Mouse (Mus musculus) bone marrow macrophage, adult 2 months (primary cell): ENCODE data around the gene Scrn2. TPM values are rescaled to one million over a fixed set of nuclear protein-coding genes. Genes with fewer than 3 reads are reported as not detected.

ENCODE experiments used
- H3K27ac ChIP-seq: 2 replicates; pipeline ENCODE4 v1.5.1; 2012; ENCODE audit warnings: low read depth, low read length; ENCODE audit not compliant: insufficient read depth
- H3K4me1 ChIP-seq: 2 replicates; pipeline ENCODE4 v1.6.1; 2012; ENCODE audit warnings: low read length; ENCODE audit not compliant: control insufficient read depth, insufficient read depth
- H3K4me3 ChIP-seq: 2 replicates; pipeline ENCODE4 v1.5.1; 2012; ENCODE audit warnings: mild to moderate bottlenecking, low read length, moderate library complexity; ENCODE audit not compliant: insufficient read depth
- CTCF ChIP-seq: IDR thresholded peaks from 2 replicates; pipeline ENCODE4 v1.5.1; 2012; ENCODE audit warnings: low read depth, mild to moderate bottlenecking, low read length, moderate library complexity
- POLR2A ChIP-seq: IDR thresholded peaks from 2 replicates; pipeline ENCODE4 v1.6.1; 2012; ENCODE audit warnings: mild to moderate bottlenecking, low read depth, low read length, borderline replicate concordance
- polyA plus RNA-seq: library from polyadenylated mRNA; stranded (reverse); fragments of >200 nt; gene quantifications from 2 replicates; pipeline ENCODE4 v1.2.4, GENCODE M21; 2012; ENCODE audit not compliant: missing spikeins, insufficient read depth, insufficient read length

Scrn2 gene
- polyA plus RNA-seq, 1 experiment = 1.5 TPM

- H3K4me1 ChIP-seq = peaks cover 3% of the 10 kb centered on the region; the same call in 1 of the 2 replicates
- H3K4me3 ChIP-seq = no peak overlapping the region
- H3K27ac ChIP-seq = no peak overlapping the region
- no peak for TF ChIP-seq POLR2A
- TF ChIP-seq CTCF = no peak
Observed at GRCm38 (mm10) chr11:97032499-97032898, 2.8 kb downstream of the Scrn2 start.

DNA sequence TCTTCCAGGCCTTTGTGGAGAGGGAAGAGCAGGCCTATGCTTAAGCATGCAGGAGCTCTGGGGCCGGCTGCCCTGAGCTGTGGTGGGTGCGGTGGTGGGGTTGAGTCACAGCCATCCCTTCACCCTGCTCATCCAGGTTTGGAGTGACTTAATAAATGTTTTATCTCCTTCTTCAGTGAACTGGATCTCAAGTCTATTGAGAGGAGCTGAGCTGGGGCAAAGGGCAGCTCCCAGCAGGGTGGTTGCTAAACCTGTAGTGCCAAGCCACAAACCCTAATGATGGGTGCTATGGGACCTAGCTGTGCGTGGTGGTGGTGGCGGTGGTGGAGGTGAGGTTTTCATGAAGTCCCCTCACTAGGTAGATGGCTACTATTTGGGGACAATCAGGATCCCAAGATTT lies 4.0 kb downstream of the Scrn2 start:
- no peak overlapping the region for H3K4me3 ChIP-seq
- TF ChIP-seq CTCF (no peak), POLR2A (no peak)
- H3K27ac ChIP-seq = no peak overlapping the region
- peaks cover 3% of the 10 kb centered on the region; the same call in 1 of the 2 replicates for H3K4me1 ChIP-seq

- Histone ChIP-seq H3K4me1 (peaks cover 4% of the 10 kb centered on the region), H3K27ac (no peak overlapping the region), H3K4me3 (no peak overlapping the region)
- TF ChIP-seq CTCF (no peak), POLR2A (no peak)
Observed at GRCm38 (mm10) chr11:97036141-97036540, 6.4 kb downstream of the Scrn2 start.

DNA sequence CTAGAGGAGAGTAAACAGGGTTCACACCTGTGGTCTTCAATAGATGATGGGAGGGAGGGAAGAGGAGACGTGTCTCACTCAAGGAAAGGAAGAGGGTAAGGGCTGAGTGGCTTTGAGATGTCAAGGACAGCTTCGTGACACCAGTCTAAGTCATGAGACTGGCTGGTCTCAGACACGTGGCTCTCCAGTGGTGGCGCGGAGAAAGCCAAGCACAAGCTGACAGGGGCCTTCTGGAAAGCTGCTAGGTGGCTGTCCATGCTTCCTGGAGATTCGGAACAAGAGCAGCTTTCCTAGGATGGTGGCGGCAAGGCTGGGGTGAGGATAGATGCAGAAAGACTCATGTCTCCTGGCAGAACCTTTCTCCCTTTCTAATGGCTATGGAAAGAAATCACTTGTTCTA lies 9.1 kb downstream of the Scrn2 start:
- H3K27ac ChIP-seq = no peak overlapping the region
- peaks cover 8% of the 10 kb centered on the region for H3K4me1 ChIP-seq
- H3K4me3 ChIP-seq = no peak overlapping the region
- TF ChIP-seq CTCF (no peak), POLR2A (no peak)

- TF ChIP-seq CTCF (no peak), POLR2A (no peak)
- peaks cover 8% of the 10 kb centered on the region for H3K4me1 ChIP-seq
- peak overlapping the region; percentile 73 for H3K4me3 ChIP-seq
- no peak overlapping the region for H3K27ac ChIP-seq
Observed at GRCm38 (mm10) chr11:97040301-97041021, 10.7 kb downstream of the Scrn2 start.

GRCm38 (mm10) chr11:97041022-97041899 lies 11.5 kb downstream of the Scrn2 start, which contains the start of the genes Lrrc46 and Mrpl10:
TSS of gene Lrrc46 (minus strand) at chr11:97041407.
TSS of gene Mrpl10 (plus strand) at chr11:97041560.
- Histone ChIP-seq H3K4me3 (peak within 1 kb of the TSS; percentile 82), H3K4me1 (peaks cover 8% of the 10 kb centered on the region), H3K27ac (no peak within 1 kb of the TSS)
- TF ChIP-seq CTCF (no peak), POLR2A (no peak)

DNA sequence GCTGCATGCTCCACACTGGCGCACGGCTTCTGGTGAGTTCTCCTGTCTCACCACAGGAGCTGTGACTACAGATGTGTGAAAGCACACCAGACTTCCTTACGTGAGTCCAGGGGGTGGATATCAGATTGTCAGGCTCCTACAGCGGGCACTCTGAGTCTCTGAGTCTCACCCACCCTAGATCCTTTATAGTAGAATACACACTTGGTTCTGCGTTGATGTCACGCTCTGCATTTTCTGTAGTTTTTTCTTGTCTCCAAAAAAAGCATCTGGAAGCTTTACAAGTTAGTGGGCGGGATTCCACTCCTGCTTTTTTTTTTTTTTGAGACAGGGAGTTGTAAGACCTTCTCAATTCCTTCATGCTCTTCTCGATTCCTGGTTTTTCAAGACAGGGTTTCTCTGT lies 15.2 kb downstream of the Scrn2 start:
- no peak overlapping the region for H3K27ac ChIP-seq
- TF ChIP-seq CTCF (no peak), POLR2A (no peak)
- H3K4me3 ChIP-seq = no peak overlapping the region
- peaks cover 8% of the 10 kb centered on the region for H3K4me1 ChIP-seq

DNA sequence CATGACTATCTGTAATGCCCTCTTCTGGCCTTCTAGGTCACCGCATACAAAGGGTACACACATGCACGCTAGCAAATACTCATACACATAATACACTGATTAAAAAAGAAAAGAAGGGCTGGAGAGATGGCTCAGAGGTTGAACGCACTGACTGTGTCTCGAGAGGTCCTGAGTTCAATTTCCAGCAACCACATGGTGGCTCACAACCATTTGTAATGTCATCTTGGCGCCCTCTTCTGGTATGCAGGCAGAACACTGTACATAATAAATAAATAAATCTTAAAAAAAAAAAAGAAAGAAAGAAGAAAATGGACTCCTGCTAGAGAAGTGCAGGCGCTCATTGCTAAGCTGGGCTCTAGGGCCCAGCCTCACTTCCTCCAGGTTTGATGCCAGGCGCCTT lies 16.1 kb downstream of the Scrn2 start:
- no peak overlapping the region for H3K4me3 ChIP-seq
- no peak overlapping the region for H3K27ac ChIP-seq
- peaks cover 8% of the 10 kb centered on the region for H3K4me1 ChIP-seq
- no peak for TF ChIP-seq POLR2A
- peak; percentile 44; the same call in 1 of the 2 replicates for TF ChIP-seq CTCF

DNA sequence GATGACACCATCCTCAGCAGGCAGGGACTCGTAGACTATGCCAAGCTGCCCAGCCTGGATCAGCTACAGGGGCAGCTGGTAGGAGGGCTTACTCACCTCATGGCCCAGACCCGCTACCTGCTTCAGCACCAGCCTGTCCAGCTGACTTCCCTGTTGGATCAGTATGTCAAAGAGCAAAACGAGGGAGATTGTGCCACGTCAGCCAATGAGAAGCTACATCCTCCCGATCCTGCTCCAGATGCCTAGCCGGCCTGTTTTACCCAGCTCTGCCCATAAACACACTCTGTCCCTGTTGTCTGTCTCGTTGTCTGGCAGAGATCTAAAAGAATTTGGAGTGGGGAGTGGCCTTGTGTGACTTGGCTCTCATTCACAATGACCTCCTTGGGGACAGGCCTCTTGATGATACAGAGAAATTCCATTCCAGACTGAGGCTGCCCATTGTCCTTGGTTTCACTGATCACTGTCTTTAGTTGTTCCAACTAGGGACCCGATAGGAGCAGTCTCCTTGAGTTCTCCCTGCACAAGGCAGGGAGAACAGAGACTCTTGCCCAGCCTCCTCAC lies 18.4 kb downstream of the Scrn2 start:
- no peak for TF ChIP-seq POLR2A
- no peak for TF ChIP-seq CTCF
- no peak overlapping the region for H3K4me3 ChIP-seq
- no peak overlapping the region for H3K27ac ChIP-seq

GRCm38 (mm10) chr11:97049492-97050085 lies 19.9 kb downstream of the Scrn2 start:
- H3K4me1 ChIP-seq = peaks cover 12% of the 10 kb centered on the region
- no peak overlapping the region for H3K4me3 ChIP-seq
- no peak overlapping the region for H3K27ac ChIP-seq
- TF ChIP-seq POLR2A (no peak), CTCF (no peak)

More for the DNA sequence above, 18.4 kb downstream of the Scrn2 start:
- peaks cover 12% of the 10 kb centered on the region for H3K4me1 ChIP-seq
